Mouse (Mus musculus) heart, adult 2 months (tissue): ENCODE data around the gene Txndc11. TPM values are rescaled to one million over a fixed set of nuclear protein-coding genes. Genes with fewer than 3 reads are reported as not detected.
"Not testable (repeated sequence)": the region's sequence is repeated elsewhere in the genome, so short reads cannot be mapped to it uniquely, and the experiment has no call there.

Experiments
- DNase-seq, 2 experiments: peaks; one replicate each; pipeline ENCODE4 v3.0.0; 2021
- H3K27ac ChIP-seq: fragments of 200-600 bp; 2 replicates; pipeline ENCODE4 v1.8.1; 2022
- H3K27me3 ChIP-seq: fragments of 200-500 bp; 2 replicates; pipeline ENCODE4 v1.6.1; 2012; ENCODE audit warnings: mild to moderate bottlenecking, low read length, inconsistent platforms, mixed read lengths; ENCODE audit not compliant: control insufficient read depth, insufficient read depth
- H3K36me3 ChIP-seq: fragments of 200-500 bp; 2 replicates; pipeline ENCODE4 v1.6.1; 2012; ENCODE audit warnings: low read length, inconsistent platforms; ENCODE audit not compliant: control insufficient read depth, insufficient read depth
- H3K4me1 ChIP-seq: fragments of 200-500 bp; 2 replicates; pipeline ENCODE4 v1.6.1; 2011; ENCODE audit warnings: low read length; ENCODE audit not compliant: control insufficient read depth, insufficient read depth
- H3K4me3 ChIP-seq: fragments of 200-600 bp; 2 replicates; pipeline ENCODE4 v1.8.1; 2022
- H3K79me2 ChIP-seq: fragments of 200-500 bp; replicated peaks from 2 replicates; pipeline ENCODE4 v1.6.1; 2012; ENCODE audit warnings: mild to moderate bottlenecking, inconsistent platforms, low read length, moderate library complexity, mixed read lengths; ENCODE audit not compliant: control insufficient read depth, insufficient read depth
- H3K9ac ChIP-seq: fragments of 200-500 bp; 2 replicates; pipeline ENCODE4 v1.6.1; 2012; ENCODE audit warnings: low read depth, mild to moderate bottlenecking, control low read depth, inconsistent platforms, low read length, mixed read lengths
- CTCF ChIP-seq: fragments of 200-600 bp; IDR thresholded peaks from 2 replicates; pipeline ENCODE4 v1.8.1; 2022; ENCODE audit warnings: antibody characterized with exemption, mild to moderate bottlenecking, moderate library complexity
- EP300 ChIP-seq: fragments of 200-500 bp; IDR thresholded peaks from 2 replicates; pipeline ENCODE4 v1.6.1; 2011; ENCODE audit warnings: low read depth, low read length, control low read depth; ENCODE audit not compliant: insufficient read depth
- POLR2A ChIP-seq: fragments of 200-500 bp; IDR thresholded peaks from 2 replicates; pipeline ENCODE4 v1.6.1; 2011; ENCODE audit warnings: mild to moderate bottlenecking, low read depth, low read length, control low read depth; ENCODE audit not compliant: insufficient read depth
- WGBS: fragments of 180-500 bp; shearing (Covaris S2); methylation state at CpG from one replicate; pipeline ENCODE4 v1.1.7; 2018; 5-methylcytosine and 5-hydroxymethylcytosine counted together
- intact Hi-C: fragments of 180-260 bp; cut with DNase I; formaldehyde crosslinking; loops from one replicate; pipeline ENCODE4 v1.15.1; 2025
- polyA plus RNA-seq: library from polyadenylated mRNA; depleted of rRNA; stranded (reverse); fragments of >200 nt; gene quantifications from 2 replicates; pipeline ENCODE4 v1.2.3, GENCODE M21; 2012
- total RNA-seq, 2 experiments: library from RNA; stranded (reverse); gene quantifications; 2 replicates each; pipeline ENCODE4 v1.2.3; 2021

Txndc11 gene
- total and polyA plus RNA-seq, 3 experiments: 11.2 to 14.8 (median 13.0) TPM

DNA sequence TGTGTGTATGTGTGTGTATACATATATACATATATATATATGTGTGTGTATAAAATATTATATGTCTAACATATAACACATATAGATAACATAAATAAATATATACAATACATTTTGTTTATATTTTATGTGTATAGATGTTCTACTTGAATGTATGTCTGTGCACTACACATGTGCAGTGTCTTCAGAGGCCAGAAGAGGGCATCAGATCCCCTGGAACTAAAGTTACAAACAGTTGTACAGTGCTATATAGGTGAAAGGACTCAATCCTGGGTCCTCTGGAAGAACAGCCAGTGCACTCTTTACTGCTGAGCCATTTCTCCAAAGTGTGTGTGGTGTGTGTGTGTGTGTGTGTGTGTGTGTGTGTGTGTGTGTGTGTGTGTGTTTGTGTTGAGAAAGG, 20.1 kb upstream of the Txndc11 start:
- no peak overlapping the region for H3K9ac ChIP-seq
- no peak overlapping the region for H3K4me3 ChIP-seq
- peaks cover 6% of the 10 kb centered on the region for H3K36me3 ChIP-seq
- no peak overlapping the region for H3K27ac ChIP-seq
- no peaks in the 10 kb centered on the region for H3K79me2 ChIP-seq
- intact Hi-C loops: no loop called here
- TF ChIP-seq POLR2A (no peak), CTCF (peak; percentile 51)
- no peak for DNase-seq
- H3K27me3 ChIP-seq: no peaks in the 10 kb centered on the region
- H3K4me1 ChIP-seq: no peaks in the 10 kb centered on the region

DNA sequence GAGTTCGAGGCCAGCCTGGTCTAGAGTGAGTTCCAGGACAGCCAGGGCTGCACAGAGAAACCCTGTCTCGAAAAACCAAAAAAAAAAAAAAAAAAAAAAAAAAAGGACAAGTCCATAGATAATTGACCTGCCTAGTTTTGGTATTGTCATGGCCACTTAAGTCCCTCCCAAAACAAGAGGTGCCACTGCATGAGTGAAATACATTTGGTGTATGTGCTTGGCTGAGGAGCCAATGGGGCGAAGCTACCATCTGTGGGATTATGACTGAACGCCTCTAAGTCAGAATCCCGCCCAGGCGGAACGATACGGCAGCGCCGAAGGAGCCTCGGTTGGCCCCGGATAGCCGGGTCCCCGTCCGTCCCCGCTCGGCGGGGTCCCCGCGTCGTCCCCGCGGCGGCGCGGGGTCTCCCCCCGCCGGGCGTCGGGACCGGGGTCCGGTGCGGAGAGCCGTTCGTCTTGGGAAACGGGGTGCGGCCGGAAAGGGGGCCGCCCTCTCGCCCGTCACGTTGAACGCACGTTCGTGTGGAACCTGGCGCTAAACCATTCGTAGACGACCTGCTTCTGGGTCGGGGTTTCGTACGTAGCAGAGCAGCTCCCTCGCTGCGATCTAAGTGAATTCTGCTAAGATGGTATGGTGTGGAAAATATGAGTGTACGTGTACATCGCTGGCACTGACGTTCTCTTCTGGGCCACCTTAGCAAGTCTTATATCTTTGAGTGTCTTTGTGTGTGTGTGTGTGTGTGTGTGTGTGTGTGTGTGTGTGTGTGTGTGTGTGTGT, 9.4 kb upstream of the Txndc11 start:
- H3K4me3 ChIP-seq, H3K79me2 ChIP-seq, H3K4me1 ChIP-seq, H3K9ac ChIP-seq, H3K27me3 ChIP-seq, H3K36me3 ChIP-seq, H3K27ac ChIP-seq, intact Hi-C loops: not testable (repeated sequence)
- 21% methylated on average over 56 of the region's 56 CpGs for WGBS
- peak; percentile 100 for DNase-seq

DNA sequence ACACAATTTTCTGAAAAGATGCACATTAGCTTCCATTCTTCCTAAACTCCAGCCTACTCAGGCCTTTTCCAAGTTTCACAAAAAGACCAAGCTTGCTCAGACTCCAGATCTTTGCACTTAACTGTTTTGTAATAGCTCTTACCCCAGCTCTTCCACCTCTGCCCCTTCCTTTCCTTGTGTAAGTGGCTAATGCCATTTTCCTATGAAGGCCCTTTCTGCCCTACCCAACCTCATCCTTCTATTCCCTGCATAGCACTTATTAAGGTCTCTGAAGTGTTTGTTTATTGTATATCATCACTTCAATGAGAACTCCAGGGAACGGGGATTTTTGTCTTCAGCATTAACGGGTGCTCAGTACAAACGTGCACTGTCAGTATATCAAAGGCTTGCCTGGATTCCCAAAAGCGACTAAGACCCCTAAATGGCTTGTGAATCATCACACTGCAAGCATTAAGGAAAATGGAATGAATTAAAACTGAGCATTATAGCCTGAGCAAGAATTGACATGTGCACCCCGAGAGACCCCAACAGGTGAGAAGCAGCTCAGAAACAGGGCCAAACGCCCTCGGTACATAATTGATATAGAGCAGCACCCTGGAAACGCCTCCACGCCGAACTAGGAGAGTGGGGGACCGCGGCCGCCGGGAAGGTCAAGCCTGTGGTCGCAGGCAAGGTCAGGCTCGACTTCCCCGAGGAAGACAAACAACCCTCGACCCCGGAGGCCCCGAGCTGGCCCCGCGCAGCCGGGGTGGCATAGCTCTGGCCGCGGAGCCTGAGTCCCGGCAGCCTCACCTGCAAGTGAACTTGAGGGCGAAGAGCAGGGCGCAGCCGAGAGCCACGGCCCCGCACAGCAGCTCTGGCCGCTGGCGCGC, 738 bp downstream of the Txndc11 start:
- TF ChIP-seq CTCF (no peak), EP300 (no peak), POLR2A (no peak)
- peak overlapping the region; percentile 73 for H3K4me3 ChIP-seq
- H3K4me1 ChIP-seq: peaks cover 3% of the 10 kb centered on the region; the same call in 1 of the 2 replicates
- peak overlapping the region; percentile 97 for H3K27ac ChIP-seq
- H3K36me3 ChIP-seq: peaks cover 10% of the 10 kb centered on the region
- WGBS: under 1% methylated on average over 32 of the region's 34 CpGs
- no peak for DNase-seq
- 0 out of 2 replicates have a peak, but pooled peaks cover 2% of the 10 kb centered on the region for H3K79me2 ChIP-seq
- no peaks in the 10 kb centered on the region for H3K27me3 ChIP-seq
- H3K9ac ChIP-seq: peak overlapping the region; percentile 83
- intact Hi-C loops: loop anchor here (2.0 to 5.0 kb wide), 3 partner anchors 43 to 189 kb away; partner anchors contain the start of genes Litaf, Snx29 and Zc3h7a

DNA sequence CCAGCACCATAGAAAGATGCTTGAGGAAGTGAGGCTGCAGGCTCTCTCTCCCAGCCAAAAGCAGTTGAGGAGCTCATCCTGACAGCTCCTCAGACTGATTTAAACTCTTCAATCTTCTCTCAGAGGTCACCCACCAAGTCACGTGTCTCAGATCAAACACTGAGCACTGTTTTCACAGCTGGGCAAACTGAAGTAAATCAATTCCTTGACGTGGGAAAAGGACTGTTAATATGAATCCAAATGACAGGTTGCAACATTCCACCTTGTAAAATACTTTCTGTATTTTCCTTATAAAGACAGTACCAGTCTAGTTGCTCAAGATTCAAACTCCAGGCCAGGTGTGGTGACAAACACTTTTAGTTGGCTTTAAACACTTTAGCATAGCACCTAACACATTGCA, 1.6 kb downstream of the Txndc11 start:
- H3K4me1 ChIP-seq: peaks cover 3% of the 10 kb centered on the region; the same call in 1 of the 2 replicates
- intact Hi-C loops: loop anchor here (2.0 to 5.0 kb wide), 2 partner anchors 66 to 189 kb away; partner anchors contain the start of genes Litaf and Snx29
- H3K36me3 ChIP-seq: peaks cover 10% of the 10 kb centered on the region
- peak overlapping the region; percentile 73 for H3K4me3 ChIP-seq
- H3K9ac ChIP-seq: no peak overlapping the region
- no peak for DNase-seq
- WGBS: 13% methylated on average over 2 of the region's 2 CpGs
- H3K27ac ChIP-seq: peak overlapping the region; percentile 97; the same call in 1 of the 2 replicates
- H3K79me2 ChIP-seq: 0 out of 2 replicates have a peak, but pooled peaks cover 2% of the 10 kb centered on the region
- no peak for TF ChIP-seq EP300
- TF ChIP-seq POLR2A: no peak
- TF ChIP-seq CTCF: no peak
- no peaks in the 10 kb centered on the region for H3K27me3 ChIP-seq

DNA sequence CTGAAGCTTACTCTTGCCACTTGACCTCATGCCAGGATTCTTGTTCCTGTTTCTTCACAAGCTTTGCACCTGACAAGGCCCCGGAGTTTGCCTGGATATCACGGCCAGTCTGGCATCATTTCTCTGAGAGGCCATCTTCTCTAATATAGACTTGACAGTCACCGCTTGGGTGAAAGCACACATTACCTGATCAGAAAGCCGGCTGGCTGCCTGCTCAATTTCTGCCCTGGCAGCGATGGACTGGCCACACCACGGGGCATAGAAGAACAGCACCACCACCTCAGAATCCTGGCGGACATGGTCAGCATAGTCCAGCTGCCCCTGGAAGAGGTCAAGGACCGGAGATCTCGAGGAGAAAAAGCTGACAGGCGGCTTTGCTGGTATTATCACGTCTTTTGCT, 6.1 kb downstream of the Txndc11 start:
- TF ChIP-seq EP300 (no peak), POLR2A (no peak), CTCF (no peak)
- 68% methylated on average over 11 of the region's 11 CpGs for WGBS
- Histone ChIP-seq H3K9ac (no peak overlapping the region), H3K79me2 (peaks cover 4% of the 10 kb centered on the region; the same call in 1 of the 2 replicates), H3K4me3 (no peak overlapping the region), H3K36me3 (peaks cover 11% of the 10 kb centered on the region), H3K27ac (no peak overlapping the region), H3K27me3 (no peaks in the 10 kb centered on the region), H3K4me1 (peaks cover 3% of the 10 kb centered on the region; the same call in 1 of the 2 replicates)
- intact Hi-C loops: no loop called here
- no peak for DNase-seq

DNA sequence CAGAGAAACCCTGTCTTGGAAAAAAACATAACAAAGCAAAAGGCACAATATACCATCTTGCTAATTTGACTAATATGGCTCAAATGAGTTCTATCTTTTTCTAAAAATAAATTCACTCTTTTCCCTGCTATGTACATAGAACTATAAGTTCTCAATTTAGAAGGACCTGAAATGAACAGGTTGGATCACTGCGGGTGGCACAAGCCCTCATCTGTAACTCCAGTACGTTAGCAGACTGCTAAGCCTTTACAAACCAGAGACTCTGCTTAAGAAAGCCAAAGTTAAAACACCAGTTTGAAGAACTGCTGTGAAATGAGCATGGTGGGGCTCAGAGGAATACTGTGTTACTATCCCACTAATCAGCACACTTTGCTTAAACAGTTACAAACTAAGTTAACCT, 9.1 kb downstream of the Txndc11 start:
- no peak for TF ChIP-seq CTCF
- no peak for TF ChIP-seq POLR2A
- TF ChIP-seq EP300: no peak
- H3K4me3 ChIP-seq: no peak overlapping the region
- H3K79me2 ChIP-seq: peaks cover 4% of the 10 kb centered on the region; the same call in 1 of the 2 replicates
- H3K27ac ChIP-seq: no peak overlapping the region
- no peaks in the 10 kb centered on the region; the same call in 1 of the 2 replicates for H3K4me1 ChIP-seq
- peaks cover 6% of the 10 kb centered on the region for H3K36me3 ChIP-seq
- DNase-seq: no peak
- H3K27me3 ChIP-seq: no peaks in the 10 kb centered on the region
- no peak overlapping the region for H3K9ac ChIP-seq
- intact Hi-C loops: no loop called here
- 91% methylated on average over 2 of the region's 2 CpGs for WGBS
